Mouse (Mus musculus) thymus, adult 2 months (tissue): ENCODE results near the gene Sipa1l2.

Source experiments
- CTCF ChIP-seq: fragments of 200-500 bp; IDR thresholded peaks from 2 replicates; pipeline ENCODE4 v1.5.1; 2012; ENCODE audit warnings: mild to moderate bottlenecking, control low read depth, low read length, moderate library complexity, borderline replicate concordance; ENCODE audit not compliant: control insufficient read depth, poor library complexity, insufficient read depth; ENCODE audit errors: extremely low read depth
- POLR2A ChIP-seq: fragments of 200-500 bp; IDR thresholded peaks from 2 replicates; pipeline ENCODE4 v1.6.1; 2012; ENCODE audit warnings: mild to moderate bottlenecking, low read length, control low read depth, moderate library complexity; ENCODE audit not compliant: control insufficient read depth, poor library complexity, insufficient read depth; ENCODE audit errors: extremely low read depth

GRCm38 (mm10) chr8:125379156-125379555, 190.5 kb downstream of the Sipa1l2 start:
- TF ChIP-seq CTCF = no peak
- TF ChIP-seq POLR2A = no peak
